Mouse (Mus musculus) lung, postnatal 0 days (tissue): ENCODE data around the gene Atp5h. TPM values are rescaled to one million over a fixed set of nuclear protein-coding genes. Genes with fewer than 3 reads are reported as not detected.

Experiments used
- ATAC-seq: fragments of 200-750 bp; cut with Nextera tagmentation; 2 replicates; pipeline ENCODE4 v1.8.0; 2017; ENCODE audit warnings: moderate library complexity
- DNase-seq: peaks from one replicate; pipeline ENCODE4 v3.0.0-alpha.2; 2016; ENCODE audit warnings: low spot score
- H3K27ac ChIP-seq: fragments of 300-500 bp; sonication (generic); 2 replicates; pipeline ENCODE4 v1.5.1; 2014; ENCODE audit warnings: antibody characterized with exemption, mild to moderate bottlenecking, low read length, mixed read lengths
- H3K27me3 ChIP-seq: fragments of 300-500 bp; sonication (generic); replicated peaks from 2 replicates; pipeline ENCODE4 v1.6.1; 2014; ENCODE audit warnings: low read length, mixed read lengths; ENCODE audit not compliant: insufficient read depth
- H3K36me3 ChIP-seq: fragments of 300-500 bp; sonication (generic); 2 replicates; pipeline ENCODE4 v1.6.1; 2014; ENCODE audit warnings: low read length, mixed read lengths; ENCODE audit not compliant: insufficient read depth
- H3K4me1 ChIP-seq: fragments of 300-500 bp; sonication (generic); 2 replicates; pipeline ENCODE4 v1.6.1; 2014; ENCODE audit warnings: antibody characterized with exemption, low read depth, low read length, mixed read lengths; ENCODE audit not compliant: insufficient read depth
- H3K4me2 ChIP-seq: fragments of 300-500 bp; sonication (generic); replicated peaks from 2 replicates; pipeline ENCODE4 v1.6.1; 2014; ENCODE audit warnings: low read depth, mild to moderate bottlenecking, low read length, moderate library complexity, mixed read lengths
- H3K4me3 ChIP-seq: fragments of 300-500 bp; sonication (generic); 2 replicates; pipeline ENCODE4 v1.5.1; 2014; ENCODE audit warnings: low read depth, low read length
- H3K9ac ChIP-seq: fragments of 300-500 bp; sonication (generic); replicated peaks from 2 replicates; pipeline ENCODE4 v1.6.1; 2014; ENCODE audit warnings: low read depth, mild to moderate bottlenecking
- H3K9me3 ChIP-seq: fragments of 300-500 bp; sonication (generic); 2 replicates; pipeline ENCODE4 v1.6.1; 2016; ENCODE audit warnings: low read length, mixed read lengths
- CTCF ChIP-seq: IDR thresholded peaks from 2 replicates; pipeline ENCODE4 v1.5.1; 2016; ENCODE audit warnings: antibody characterized with exemption, mild to moderate bottlenecking
- EP300 ChIP-seq: IDR thresholded peaks from 2 replicates; pipeline ENCODE4 v1.6.1; 2016; ENCODE audit warnings: antibody characterized with exemption, mild to moderate bottlenecking, control low read depth
- WGBS: fragments of 180-500 bp; shearing (Covaris S2); extraction: QIAGEN DNeasy Blood & Tissue Kit; methylation state at CpG from one replicate; pipeline ENCODE4 v1.1.7; 2014; 5-methylcytosine and 5-hydroxymethylcytosine counted together
- polyA plus RNA-seq: library from polyadenylated mRNA; unstranded; fragments of >200 nt; fragmentation: Nextera tagmentation; extraction: Ambion mirVana; gene quantifications from 2 replicates; pipeline ENCODE4 v1.2.1, GENCODE M21; 2015

Atp5h gene
- polyA plus RNA-seq, 1 experiment from 2014 or later = 721 TPM

DNA sequence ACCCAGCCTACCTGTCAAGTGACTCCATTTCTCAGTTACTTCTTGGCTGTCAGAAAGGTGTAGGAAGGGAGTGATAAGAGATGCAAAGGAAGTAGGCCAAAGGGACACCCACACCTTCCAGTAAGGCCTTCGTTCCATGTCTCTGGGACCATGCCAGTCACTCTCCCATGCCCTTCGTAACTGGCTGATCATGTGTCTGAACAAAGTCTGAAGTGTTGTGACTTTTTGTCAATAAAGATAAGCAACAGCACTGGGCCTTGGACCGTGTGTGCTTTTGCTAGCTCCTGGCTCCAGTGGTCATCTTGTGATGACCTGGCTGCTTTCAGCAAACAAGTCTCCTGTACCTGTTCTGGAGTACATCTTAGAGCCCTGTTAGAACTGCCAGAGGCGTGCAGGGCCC lies 13.1 kb upstream of the Atp5h start:
- no peak overlapping the region for H3K9ac ChIP-seq
- no peaks in the 10 kb centered on the region for H3K27me3 ChIP-seq
- H3K36me3 ChIP-seq = peaks cover 16% of the 10 kb centered on the region; the same call in 1 of the 2 replicates
- no peak overlapping the region for H3K27ac ChIP-seq
- no peak for ATAC-seq
- DNase-seq = no peak
- 52% methylated on average over 4 of the region's 4 CpGs for WGBS
- peaks cover 10% of the 10 kb centered on the region; the same call in 1 of the 2 replicates for H3K4me1 ChIP-seq
- TF ChIP-seq EP300 (no peak), CTCF (no peak)
- no peak overlapping the region for H3K4me3 ChIP-seq
- H3K4me2 ChIP-seq = no peak overlapping the region
- no peaks in the 10 kb centered on the region for H3K9me3 ChIP-seq

DNA sequence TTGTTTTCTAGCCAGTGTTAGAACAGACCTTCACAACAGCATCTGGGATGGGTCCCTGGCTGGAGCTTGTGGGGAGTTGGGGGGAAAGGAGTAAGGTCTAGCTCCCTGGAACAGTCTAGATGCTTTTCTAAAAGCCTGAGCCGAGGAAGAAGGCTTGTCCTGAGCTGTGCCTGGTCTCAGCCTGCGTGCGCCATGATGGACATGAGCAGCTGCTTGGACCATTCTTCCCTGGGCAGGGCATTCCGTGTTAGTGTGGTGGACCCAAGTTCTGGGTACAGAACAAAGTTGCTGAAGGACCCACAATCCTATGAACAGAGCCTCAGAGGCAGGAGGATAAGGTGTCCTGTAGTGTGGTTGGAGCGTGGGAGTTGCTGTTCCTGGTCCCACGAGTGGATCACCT lies 10.8 kb upstream of the Atp5h start:
- Histone ChIP-seq H3K9me3 (no peaks in the 10 kb centered on the region), H3K4me3 (no peak overlapping the region), H3K9ac (no peak overlapping the region), H3K36me3 (peaks cover 16% of the 10 kb centered on the region; the same call in 1 of the 2 replicates), H3K27ac (no peak overlapping the region), H3K27me3 (no peaks in the 10 kb centered on the region), H3K4me1 (peaks cover 3% of the 10 kb centered on the region; the same call in 1 of the 2 replicates), H3K4me2 (no peak overlapping the region)
- ATAC-seq (no peak), DNase-seq (no peak)
- no peak for TF ChIP-seq EP300
- no peak for TF ChIP-seq CTCF
- WGBS = 92% methylated on average over 6 of the region's 6 CpGs

DNA sequence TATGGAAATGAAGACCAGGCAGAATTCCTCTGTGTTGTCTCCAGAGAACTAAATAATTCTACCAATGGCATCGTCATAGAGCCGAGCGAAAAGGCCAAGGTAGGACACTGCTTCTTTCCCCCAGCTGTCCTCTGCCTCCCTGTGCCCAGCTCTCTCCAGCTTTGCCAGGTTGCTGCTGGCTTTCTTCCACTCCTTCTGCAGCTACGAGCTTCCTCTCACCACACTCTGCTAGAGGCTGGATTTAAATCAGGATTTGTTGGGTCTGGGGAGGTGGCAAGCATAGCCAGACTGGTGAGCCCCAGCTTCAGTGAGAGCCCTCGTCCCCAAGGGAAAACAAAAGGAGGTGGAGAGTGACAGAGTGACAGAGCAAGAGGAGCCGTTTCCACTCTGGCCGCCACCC lies 9.5 kb upstream of the Atp5h start:
- no peak overlapping the region for H3K27ac ChIP-seq
- no peaks in the 10 kb centered on the region for H3K27me3 ChIP-seq
- ATAC-seq (no peak), DNase-seq (no peak)
- H3K4me1 ChIP-seq = no peaks in the 10 kb centered on the region
- TF ChIP-seq EP300 = no peak
- TF ChIP-seq CTCF = no peak
- H3K4me2 ChIP-seq = no peak overlapping the region
- no peak overlapping the region for H3K4me3 ChIP-seq
- no peak overlapping the region for H3K9ac ChIP-seq
- H3K36me3 ChIP-seq = peaks cover 16% of the 10 kb centered on the region; the same call in 1 of the 2 replicates
- 82% methylated on average over 7 of the region's 7 CpGs for WGBS
- no peaks in the 10 kb centered on the region for H3K9me3 ChIP-seq

DNA sequence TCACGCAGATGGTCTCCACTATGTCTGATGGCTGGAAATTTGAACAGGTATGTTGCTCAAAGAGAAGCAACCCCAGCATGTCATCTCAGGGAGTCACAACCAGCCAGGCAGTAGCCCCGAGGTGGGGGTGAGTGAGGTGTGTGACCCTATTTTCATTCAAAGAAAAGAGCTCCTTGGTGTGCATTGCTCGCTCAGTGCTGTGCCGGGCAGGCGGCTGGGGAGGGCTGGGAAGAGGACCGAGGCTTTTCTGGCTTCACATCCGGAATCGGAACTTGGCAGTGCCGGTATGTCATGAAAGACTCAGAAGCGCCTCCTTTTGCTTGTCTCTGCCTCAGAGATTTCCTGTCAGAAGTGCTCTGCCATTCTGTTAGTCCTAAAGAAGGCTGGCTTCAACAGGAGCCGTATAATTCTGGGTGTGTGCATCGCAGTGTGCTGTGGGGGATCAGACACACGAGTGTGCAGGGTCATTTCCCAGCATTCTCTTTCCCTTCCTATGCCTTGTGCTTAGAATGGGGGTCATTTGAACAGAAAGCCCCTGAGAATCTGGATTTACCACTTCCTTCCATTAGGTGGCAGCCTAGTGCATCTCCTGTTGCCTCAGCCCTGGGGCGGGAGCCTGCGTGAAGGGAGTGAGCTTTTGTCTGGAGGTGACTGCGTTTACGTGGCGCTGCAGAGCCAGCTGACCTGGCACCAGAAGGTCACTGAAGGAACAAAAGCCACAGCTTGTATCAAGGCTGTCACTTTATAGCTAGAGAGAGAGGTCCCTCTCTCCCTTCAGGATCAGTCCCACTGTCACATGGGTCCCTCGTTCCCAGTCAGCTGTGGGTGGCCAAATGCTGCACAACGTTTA lies 7.9 kb upstream of the Atp5h start:
- DNase-seq = peak; percentile 84
- WGBS = 32% methylated on average over 20 of the region's 20 CpGs
- Histone ChIP-seq H3K4me2 (no peak overlapping the region), H3K9me3 (no peaks in the 10 kb centered on the region), H3K4me1 (no peaks in the 10 kb centered on the region), H3K27ac (0 out of 2 replicates have a peak overlapping the region, but pooled peaks have one; percentile 28), H3K36me3 (peaks cover 16% of the 10 kb centered on the region; the same call in 1 of the 2 replicates), H3K9ac (no peak overlapping the region), H3K4me3 (no peak overlapping the region), H3K27me3 (no peaks in the 10 kb centered on the region)
- ATAC-seq = peak; percentile 86
- TF ChIP-seq EP300 (no peak), CTCF (peak; percentile 87)

DNA sequence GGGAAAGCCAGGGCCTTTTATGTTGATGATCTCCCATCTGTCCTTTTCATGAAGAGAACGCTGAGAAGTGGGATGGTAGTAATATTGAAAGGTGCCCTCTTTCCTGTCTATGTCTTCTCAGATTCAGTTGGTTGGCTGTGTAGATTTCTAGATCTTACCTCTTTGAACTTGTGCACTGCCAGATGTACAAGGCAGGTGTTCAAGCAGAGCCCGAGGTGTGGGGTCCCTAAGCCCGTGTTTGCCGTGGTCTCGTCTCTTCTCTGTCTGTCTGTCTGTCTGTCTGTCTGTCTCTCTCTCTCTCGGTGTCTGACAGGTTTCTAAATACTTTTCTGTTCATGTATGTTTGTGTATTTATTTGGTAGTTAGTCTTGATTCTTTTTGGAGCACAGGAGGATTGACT lies 5.9 kb upstream of the Atp5h start:
- Histone ChIP-seq H3K27me3 (no peaks in the 10 kb centered on the region), H3K4me2 (no peak overlapping the region), H3K9me3 (no peaks in the 10 kb centered on the region), H3K9ac (no peak overlapping the region), H3K36me3 (peaks cover 15% of the 10 kb centered on the region; the same call in 1 of the 2 replicates), H3K27ac (no peak overlapping the region), H3K4me1 (peaks cover 5% of the 10 kb centered on the region; the same call in 1 of the 2 replicates), H3K4me3 (no peak overlapping the region)
- TF ChIP-seq EP300 (no peak), CTCF (no peak)
- ATAC-seq (no peak), DNase-seq (no peak)
- WGBS = 89% methylated on average over 6 of the region's 6 CpGs

DNA sequence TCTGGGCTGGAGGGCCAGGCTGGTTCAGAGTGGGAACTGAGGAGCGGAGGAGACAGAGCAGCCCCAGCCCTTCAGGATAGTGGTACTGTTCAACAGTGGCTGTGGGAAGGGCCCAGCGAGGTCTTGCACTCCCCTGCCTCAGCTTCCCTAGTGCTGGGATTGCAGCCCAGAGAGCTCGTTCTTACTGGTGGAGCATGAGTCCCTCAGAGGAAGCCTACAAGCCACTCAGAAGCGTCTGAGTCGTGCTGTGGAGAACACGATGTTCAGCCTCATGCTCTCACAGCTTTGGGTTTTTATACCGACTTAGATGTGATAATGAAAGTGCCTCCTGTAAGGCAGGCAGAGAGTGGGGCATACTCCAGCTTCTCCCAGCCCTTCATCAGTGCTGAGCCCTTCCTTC lies 4.9 kb upstream of the Atp5h start:
- TF ChIP-seq CTCF (no peak), EP300 (no peak)
- Histone ChIP-seq H3K4me2 (no peak overlapping the region), H3K36me3 (peaks cover 6% of the 10 kb centered on the region; the same call in 1 of the 2 replicates), H3K9me3 (no peaks in the 10 kb centered on the region), H3K27ac (no peak overlapping the region), H3K9ac (no peak overlapping the region), H3K27me3 (no peaks in the 10 kb centered on the region), H3K4me1 (peaks cover 6% of the 10 kb centered on the region; the same call in 1 of the 2 replicates), H3K4me3 (no peak overlapping the region)
- no peak for ATAC-seq
- WGBS = 84% methylated on average over 7 of the region's 7 CpGs
- DNase-seq = no peak
